Mouse (Mus musculus): ENCODE results near the gene D5Ertd579e.

D5Ertd579e gene

GRCm38 (mm10) chr5:36720710-36721375, 25.0 kb upstream of the D5Ertd579e start:
- DNase-seq (ENCODE audit: low read depth) = peak; percentile 83

GRCm38 (mm10) chr5:36720219-36720618, 24.4 kb upstream of the D5Ertd579e start:
- no peak for DNase-seq (ENCODE audit: low read depth)

GRCm38 (mm10) chr5:36719601-36720000, 23.8 kb upstream of the D5Ertd579e start:
- DNase-seq (ENCODE audit: low read depth) = no peak

GRCm38 (mm10) chr5:36719135-36719534, 23.3 kb upstream of the D5Ertd579e start:
- DNase-seq (ENCODE audit: low read depth) = no peak

- no peak for DNase-seq (ENCODE audit: low read depth)
Measured at GRCm38 (mm10) chr5:36717889-36718288, 22.1 kb upstream of the D5Ertd579e start.

- no peak for DNase-seq (ENCODE audit: low read depth)
Measured at GRCm38 (mm10) chr5:36716816-36717215, 21.0 kb upstream of the D5Ertd579e start.

DNA sequence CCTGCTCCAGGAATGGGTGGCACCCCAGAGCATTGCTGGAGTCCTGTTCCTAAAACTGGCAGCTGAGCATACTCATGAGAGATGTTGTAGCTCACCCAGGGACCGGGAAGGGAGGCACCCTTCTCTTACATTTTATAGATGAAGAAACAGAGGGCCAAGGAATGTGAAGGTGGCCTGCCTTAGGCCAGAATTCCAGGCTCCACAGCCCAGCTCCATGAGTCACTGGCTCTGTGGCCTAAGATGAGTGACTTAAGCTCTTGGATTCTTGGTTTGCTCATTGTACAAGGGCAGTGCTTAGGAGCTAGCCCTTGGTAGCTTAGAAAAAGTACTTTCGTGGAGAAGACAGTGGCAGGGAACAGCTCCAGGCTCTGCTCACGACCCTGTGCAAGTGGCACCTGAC, 19.0 kb upstream of the D5Ertd579e start:
- DNase-seq (ENCODE audit: low read depth) = no peak

DNA sequence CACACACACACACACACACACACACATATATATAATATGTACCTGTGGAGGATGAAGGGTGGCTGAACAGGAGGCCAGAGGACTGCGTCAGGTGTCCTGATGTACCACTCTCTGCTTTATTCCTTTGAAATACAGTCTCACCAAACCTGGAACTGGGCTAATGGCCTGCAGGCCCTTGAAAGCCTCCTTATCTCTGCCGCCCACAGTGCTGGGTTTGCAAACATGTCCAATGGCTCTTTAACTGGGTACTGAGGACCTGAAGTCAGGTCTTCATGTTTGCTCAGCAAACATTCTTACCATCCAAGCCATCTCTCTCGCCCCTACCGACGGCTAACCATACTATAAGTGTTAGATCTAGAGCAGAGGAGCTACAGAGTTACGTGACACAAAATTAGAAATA, 17.9 kb upstream of the D5Ertd579e start:
- DNase-seq (ENCODE audit: low read depth) = no peak

- peak; percentile 77 for DNase-seq (ENCODE audit: low read depth)
Measured at GRCm38 (mm10) chr5:36712553-36713534, 17.0 kb upstream of the D5Ertd579e start.

DNA sequence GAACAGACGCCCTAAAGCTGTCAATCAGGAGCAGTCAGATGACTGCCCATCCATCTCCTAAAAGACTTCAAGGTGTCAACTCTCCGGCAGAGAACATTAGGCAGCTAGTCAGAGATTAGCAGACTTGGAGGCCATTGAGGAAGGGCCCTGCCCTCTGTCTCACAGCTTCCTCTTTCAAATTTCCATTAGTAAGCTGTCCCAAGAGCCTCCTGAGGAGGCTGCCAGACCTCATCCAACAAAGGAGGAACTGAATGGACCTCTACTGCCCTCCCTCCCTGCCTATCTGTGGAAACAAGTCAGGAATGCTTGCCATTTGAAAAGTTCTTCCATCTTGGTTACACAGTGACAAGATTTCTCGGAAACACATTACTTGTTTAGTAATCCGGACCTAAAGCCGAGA, 16.0 kb upstream of the D5Ertd579e start:
- DNase-seq (ENCODE audit: low read depth) = no peak

GRCm38 (mm10) chr5:36705792-36706191, 10.0 kb upstream of the D5Ertd579e start:
- no peak for DNase-seq (ENCODE audit: low read depth)

- no peak for DNase-seq (ENCODE audit: low read depth)
Measured at GRCm38 (mm10) chr5:36705390-36705789, 9.6 kb upstream of the D5Ertd579e start.

DNA sequence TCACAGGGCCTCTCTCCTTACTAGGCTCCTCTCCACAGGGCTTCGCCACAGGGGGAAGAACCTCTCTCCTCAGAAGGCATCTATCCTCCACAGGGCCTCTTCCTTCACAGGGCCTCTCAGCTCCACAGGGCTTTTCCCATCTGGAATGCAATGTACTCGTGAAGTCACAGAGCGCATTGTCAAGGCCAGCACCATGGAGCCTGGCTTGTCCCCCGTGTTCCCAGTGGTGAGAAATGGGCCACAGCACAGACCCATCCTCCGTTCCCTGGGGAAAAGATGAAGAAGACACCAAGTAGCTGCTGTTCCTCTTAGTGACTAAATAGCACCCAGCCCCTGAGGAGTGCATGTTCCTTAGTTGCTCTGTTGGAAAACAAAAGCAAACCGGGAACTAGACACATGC, 8.9 kb upstream of the D5Ertd579e start:
- no peak for DNase-seq (ENCODE audit: low read depth)

GRCm38 (mm10) chr5:36700939-36701620, 5.3 kb upstream of the D5Ertd579e start:
- DNase-seq (ENCODE audit: low read depth) = no peak

- DNase-seq (ENCODE audit: low read depth) = no peak
Measured at GRCm38 (mm10) chr5:36698689-36699088, 2.9 kb upstream of the D5Ertd579e start.

- DNase-seq (ENCODE audit: low read depth) = no peak
Measured at GRCm38 (mm10) chr5:36698067-36698670, 2.3 kb upstream of the D5Ertd579e start.

- no peak for DNase-seq (ENCODE audit: low read depth)
Measured at GRCm38 (mm10) chr5:36696504-36697300, 878 bp upstream of the D5Ertd579e start.

- no peak for DNase-seq (ENCODE audit: low read depth)
Measured at GRCm38 (mm10) chr5:36695005-36695404, 819 bp downstream of the D5Ertd579e start.

- DNase-seq (ENCODE audit: low read depth) = no peak
Measured at GRCm38 (mm10) chr5:36693651-36694050, 2.2 kb downstream of the D5Ertd579e start.

DNA sequence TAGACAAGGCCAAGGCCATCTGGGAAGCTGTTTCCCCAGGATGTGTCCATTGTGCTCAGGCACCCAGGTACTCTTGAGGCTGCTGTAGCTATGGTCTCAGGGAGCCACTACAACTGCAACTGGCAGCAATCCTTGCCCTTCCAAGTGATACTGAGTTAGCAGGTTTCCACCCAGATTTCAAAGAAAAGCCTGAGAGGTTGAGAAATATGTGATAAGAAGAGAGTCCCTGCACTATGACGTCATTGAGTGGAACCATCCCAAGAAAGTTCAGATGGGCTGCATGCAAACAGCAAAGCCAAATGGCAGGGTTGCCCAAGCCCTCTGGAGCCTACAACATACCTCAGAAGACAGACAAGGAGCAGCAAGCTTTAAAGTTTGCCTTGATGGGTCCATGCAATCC, 4.4 kb downstream of the D5Ertd579e start:
- peak; percentile 72 for DNase-seq (ENCODE audit: low read depth)

- DNase-seq (ENCODE audit: low read depth) = peak; percentile 72
Measured at GRCm38 (mm10) chr5:36685170-36685569, 10.7 kb downstream of the D5Ertd579e start.

All from c-Kit-positive CD71-positive TER-119-negative erythroid progenitor cells, embryonic 14.5 days (primary cell).